Mouse (Mus musculus) lung, embryonic 16.5 days (tissue): ENCODE results near the gene Cenpt. TPM values are rescaled to one million over a fixed set of nuclear protein-coding genes. Genes with fewer than 3 reads are reported as not detected.
A peak's percentile ranks its signal among the peaks of the same experiment; 100 is the strongest.

Experiments
- ATAC-seq: fragments of 200-750 bp; cut with Nextera tagmentation; 2 replicates; pipeline ENCODE4 v1.8.0; 2017; ENCODE audit warnings: low read depth, mild to moderate bottlenecking, moderate library complexity
- H3K27ac ChIP-seq: fragments of 300-500 bp; sonication (generic); 2 replicates; pipeline ENCODE4 v1.5.1; 2014; ENCODE audit warnings: mild to moderate bottlenecking, control low read depth, low read length
- H3K27me3 ChIP-seq: fragments of 300-500 bp; sonication (generic); 2 replicates; pipeline ENCODE4 v1.6.1; 2014; ENCODE audit warnings: low read depth, low read length, mixed read lengths; ENCODE audit not compliant: control insufficient read depth, insufficient read depth
- H3K36me3 ChIP-seq: fragments of 300-500 bp; sonication (generic); 2 replicates; pipeline ENCODE4 v1.6.1; 2014; ENCODE audit warnings: low read length; ENCODE audit not compliant: control insufficient read depth, insufficient read depth
- H3K4me1 ChIP-seq: fragments of 300-500 bp; sonication (generic); replicated peaks from 2 replicates; pipeline ENCODE4 v1.6.1; 2014; ENCODE audit warnings: low read length, mixed read lengths; ENCODE audit not compliant: control insufficient read depth, insufficient read depth
- H3K4me2 ChIP-seq: fragments of 300-500 bp; sonication (generic); 2 replicates; pipeline ENCODE4 v1.6.1; 2014; ENCODE audit warnings: low read depth, low read length, control low read depth
- H3K4me3 ChIP-seq: fragments of 300-500 bp; sonication (generic); 2 replicates; pipeline ENCODE4 v1.5.1; 2014; ENCODE audit warnings: mild to moderate bottlenecking, low read length, control low read depth
- H3K9ac ChIP-seq: fragments of 300-500 bp; sonication (generic); 2 replicates; pipeline ENCODE4 v1.6.1; 2014; ENCODE audit warnings: low read length, control low read depth
- H3K9me3 ChIP-seq: fragments of 300-500 bp; sonication (generic); 2 replicates; pipeline ENCODE4 v1.6.1; 2016; ENCODE audit warnings: low read length; ENCODE audit not compliant: control insufficient read depth
- WGBS: fragments of 180-500 bp; shearing (Covaris S2); extraction: QIAGEN DNeasy Blood & Tissue Kit; methylation state at CpG from one replicate; pipeline ENCODE4 v1.1.7; 2014; 5-methylcytosine and 5-hydroxymethylcytosine counted together
- polyA plus RNA-seq: library from polyadenylated mRNA; unstranded; fragments of >200 nt; fragmentation: Nextera tagmentation; extraction: Ambion mirVana; gene quantifications from 2 replicates; pipeline ENCODE4 v1.2.1, GENCODE M21; 2015

Gene Cenpt
- polyA plus RNA-seq, 1 experiment from 2014 or later = 41.2 TPM

DNA sequence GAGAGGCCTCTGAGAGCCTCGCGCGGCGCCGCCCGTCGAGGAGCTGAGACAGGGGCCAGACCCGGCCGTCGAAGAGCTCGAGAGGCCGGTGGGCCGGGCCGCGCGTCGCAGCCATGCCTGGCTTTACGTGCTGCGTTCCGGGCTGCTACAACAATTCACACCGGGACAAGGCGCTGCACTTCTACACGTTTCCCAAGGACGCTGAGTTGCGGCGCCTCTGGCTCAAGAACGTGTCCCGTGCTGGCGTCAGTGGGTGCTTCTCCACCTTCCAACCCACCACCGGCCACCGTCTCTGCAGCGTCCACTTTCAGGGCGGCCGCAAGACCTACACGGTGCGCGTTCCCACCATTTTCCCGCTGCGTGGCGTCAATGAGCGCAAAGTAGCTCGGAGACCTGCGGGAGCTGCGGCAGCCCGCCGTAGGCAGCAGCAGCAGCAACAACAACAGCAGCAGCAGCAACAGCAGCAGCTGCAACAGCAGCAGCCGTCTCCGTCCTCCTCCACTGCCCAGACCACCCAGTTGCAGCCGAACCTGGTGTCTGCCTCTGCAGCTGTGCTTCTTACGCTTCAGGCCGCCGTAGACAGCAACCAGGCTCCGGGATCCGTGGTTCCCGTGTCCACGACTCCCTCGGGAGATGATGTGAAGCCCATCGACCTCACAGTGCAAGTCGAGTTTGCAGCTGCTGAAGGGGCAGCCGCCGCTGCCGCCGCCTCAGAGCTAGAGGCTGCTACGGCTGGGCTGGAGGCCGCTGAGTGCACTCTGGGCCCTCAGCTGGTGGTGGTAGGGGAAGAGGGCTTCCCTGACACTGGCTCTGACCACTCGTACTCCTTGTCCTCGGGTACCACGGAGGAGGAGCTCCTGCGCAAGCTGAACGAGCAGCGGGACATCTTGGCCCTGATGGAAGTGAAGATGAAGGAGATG is 2.4 kb upstream of the Cenpt start:
- peaks cover 6% of the 10 kb centered on the region; the same call in 1 of the 2 replicates for H3K36me3 ChIP-seq
- H3K4me1 ChIP-seq = peaks cover 30% of the 10 kb centered on the region
- no peaks in the 10 kb centered on the region for H3K27me3 ChIP-seq
- peak overlapping the region; percentile 89 for H3K4me3 ChIP-seq
- WGBS = under 1% methylated on average over 70 of the region's 71 CpGs
- ATAC-seq = peak; percentile 39
- H3K9me3 ChIP-seq = no peaks in the 10 kb centered on the region
- H3K27ac ChIP-seq = peak overlapping the region; percentile 84
- H3K9ac ChIP-seq = peak overlapping the region; percentile 91
- peak overlapping the region; percentile 91 for H3K4me2 ChIP-seq

- peak; percentile 94 for ATAC-seq
- Histone ChIP-seq H3K4me3 (peak within 1 kb of the TSS; percentile 89), H3K27ac (peak within 1 kb of the TSS; percentile 84), H3K9ac (peak within 1 kb of the TSS; percentile 91), H3K27me3 (no peaks in the 10 kb centered on the region), H3K9me3 (no peaks in the 10 kb centered on the region), H3K4me2 (peak within 1 kb of the TSS; percentile 91), H3K36me3 (peaks cover 6% of the 10 kb centered on the region; the same call in 1 of the 2 replicates), H3K4me1 (peaks cover 30% of the 10 kb centered on the region)
- WGBS = 0% methylated on average over 43 of the region's 43 CpGs
These were observed 1.7 kb upstream of the Cenpt start, which contains the start of gene Thap11 for GRCm38 (mm10) chr8:105854715-105855216. TSS of gene Thap11 (plus strand) at chr8:105855132.

DNA sequence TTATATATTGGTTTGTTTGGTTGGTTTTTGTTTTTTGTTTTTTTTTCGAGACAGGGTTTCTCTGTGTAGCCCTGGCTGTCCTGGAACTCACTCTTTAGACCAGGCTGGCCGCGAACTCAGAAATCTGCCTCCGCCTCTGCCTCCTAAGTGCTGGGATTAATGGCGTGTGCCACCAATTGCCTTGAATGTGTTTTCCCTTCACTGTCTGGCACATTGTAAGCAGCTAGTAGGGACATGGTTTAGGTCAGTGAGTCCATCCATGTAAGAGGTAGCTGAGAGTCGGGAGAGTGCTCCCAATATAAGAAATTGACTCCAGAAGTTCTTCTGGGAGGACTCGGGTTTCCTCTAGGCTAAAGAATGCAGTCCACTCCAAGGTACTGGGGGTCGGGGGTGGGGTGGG is 1.2 kb upstream of the Cenpt start:
- peaks cover 26% of the 10 kb centered on the region for H3K4me1 ChIP-seq
- H3K9ac ChIP-seq = peak overlapping the region; percentile 91
- 28% methylated on average over 8 of the region's 8 CpGs for WGBS
- H3K4me3 ChIP-seq = peak overlapping the region; percentile 89
- H3K36me3 ChIP-seq = peaks cover 6% of the 10 kb centered on the region
- H3K27me3 ChIP-seq = no peaks in the 10 kb centered on the region
- peak overlapping the region; percentile 91 for H3K4me2 ChIP-seq
- ATAC-seq = no peak
- H3K27ac ChIP-seq = peak overlapping the region; percentile 84; the same call in 1 of the 2 replicates
- no peaks in the 10 kb centered on the region for H3K9me3 ChIP-seq

DNA sequence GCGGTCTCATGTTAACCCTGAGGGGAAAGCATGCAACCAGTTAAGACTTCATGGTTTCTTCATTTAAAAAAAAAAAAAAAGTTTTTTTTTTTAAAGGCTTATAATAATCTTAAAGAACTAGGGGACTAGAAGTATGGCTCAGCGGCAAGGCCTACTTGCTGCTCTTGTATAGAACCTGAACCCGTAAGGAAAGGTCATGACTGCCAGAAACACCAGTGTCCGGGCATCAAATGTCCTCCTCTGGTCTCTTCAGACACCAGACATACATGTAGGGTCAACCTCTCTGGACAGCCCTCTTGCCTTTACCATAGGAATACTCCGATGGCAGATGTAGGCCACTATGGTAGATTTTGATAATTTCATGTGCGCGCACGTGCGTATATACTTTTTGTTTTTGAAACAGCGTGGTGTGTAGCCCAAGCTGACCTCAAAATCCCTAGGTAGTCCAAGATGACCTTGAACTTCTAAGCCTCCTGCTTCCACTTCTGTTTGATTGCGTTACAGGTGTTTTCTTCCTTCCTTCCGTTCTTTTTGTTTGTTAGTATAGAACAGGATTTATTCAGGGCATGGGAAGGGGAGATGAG is 840 bp downstream of the Cenpt start:
- Histone ChIP-seq H3K4me3 (peak overlapping the region; percentile 86), H3K27me3 (no peaks in the 10 kb centered on the region), H3K9me3 (no peaks in the 10 kb centered on the region), H3K36me3 (peaks cover 10% of the 10 kb centered on the region), H3K4me1 (peaks cover 19% of the 10 kb centered on the region), H3K4me2 (no peak overlapping the region), H3K27ac (no peak overlapping the region), H3K9ac (no peak overlapping the region; the same call in 1 of the 2 replicates)
- ATAC-seq = no peak
- 77% methylated on average over 12 of the region's 12 CpGs for WGBS

DNA sequence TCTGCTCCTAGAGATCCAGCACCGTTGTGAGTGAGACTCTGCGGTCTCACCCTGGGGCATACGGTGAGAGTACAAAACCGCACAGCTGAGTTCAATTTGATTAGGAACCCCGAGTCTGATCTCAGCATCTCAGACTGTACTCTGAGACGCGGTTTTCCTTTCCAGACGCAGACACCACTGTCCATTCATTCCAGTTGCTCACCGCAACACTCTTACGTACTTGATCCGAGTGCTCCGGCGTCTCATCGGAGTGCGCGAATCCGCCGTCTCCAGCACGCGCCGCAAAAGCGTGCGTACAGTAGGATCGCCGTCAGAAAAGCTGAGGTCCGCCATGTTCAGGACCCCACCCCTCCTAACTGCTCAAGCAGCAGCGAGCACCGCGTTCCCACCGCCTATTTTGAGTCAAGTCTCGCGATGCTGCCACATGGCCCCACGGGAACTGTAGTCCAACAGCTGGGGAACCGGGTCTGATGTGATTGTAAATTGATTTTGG is 1.4 kb downstream of the Cenpt start:
- peak overlapping the region; percentile 59 for H3K27ac ChIP-seq
- peak overlapping the region; percentile 88 for H3K9ac ChIP-seq
- no peaks in the 10 kb centered on the region for H3K27me3 ChIP-seq
- peaks cover 15% of the 10 kb centered on the region for H3K4me1 ChIP-seq
- H3K4me2 ChIP-seq = peak overlapping the region; percentile 77
- peaks cover 16% of the 10 kb centered on the region for H3K36me3 ChIP-seq
- peak overlapping the region; percentile 86 for H3K4me3 ChIP-seq
- WGBS = 0% methylated on average over 34 of the region's 34 CpGs
- ATAC-seq = peak; percentile 77
- H3K9me3 ChIP-seq = no peaks in the 10 kb centered on the region

- Histone ChIP-seq H3K4me2 (peak overlapping the region; percentile 10), H3K4me3 (peak overlapping the region; percentile 25; the same call in 1 of the 2 replicates), H3K9me3 (no peaks in the 10 kb centered on the region), H3K9ac (peak overlapping the region; percentile 36), H3K27ac (no peak overlapping the region), H3K4me1 (peaks cover 9% of the 10 kb centered on the region), H3K27me3 (no peaks in the 10 kb centered on the region), H3K36me3 (peaks cover 26% of the 10 kb centered on the region)
- ATAC-seq = no peak
- 69% methylated on average over 7 of the region's 7 CpGs for WGBS
These were observed 2.5 kb downstream of the Cenpt start for GRCm38 (mm10) chr8:105850611-105851010.

- H3K36me3 ChIP-seq = peaks cover 29% of the 10 kb centered on the region
- no peak for ATAC-seq
- no peak overlapping the region for H3K9ac ChIP-seq
- H3K9me3 ChIP-seq = no peaks in the 10 kb centered on the region
- H3K27ac ChIP-seq = no peak overlapping the region
- peaks cover 9% of the 10 kb centered on the region for H3K4me1 ChIP-seq
- no peak overlapping the region for H3K4me2 ChIP-seq
- no peak overlapping the region for H3K4me3 ChIP-seq
- 68% methylated on average over 4 of the region's 4 CpGs for WGBS
- H3K27me3 ChIP-seq = no peaks in the 10 kb centered on the region
These were observed 3.1 kb downstream of the Cenpt start for GRCm38 (mm10) chr8:105850014-105850413.

DNA sequence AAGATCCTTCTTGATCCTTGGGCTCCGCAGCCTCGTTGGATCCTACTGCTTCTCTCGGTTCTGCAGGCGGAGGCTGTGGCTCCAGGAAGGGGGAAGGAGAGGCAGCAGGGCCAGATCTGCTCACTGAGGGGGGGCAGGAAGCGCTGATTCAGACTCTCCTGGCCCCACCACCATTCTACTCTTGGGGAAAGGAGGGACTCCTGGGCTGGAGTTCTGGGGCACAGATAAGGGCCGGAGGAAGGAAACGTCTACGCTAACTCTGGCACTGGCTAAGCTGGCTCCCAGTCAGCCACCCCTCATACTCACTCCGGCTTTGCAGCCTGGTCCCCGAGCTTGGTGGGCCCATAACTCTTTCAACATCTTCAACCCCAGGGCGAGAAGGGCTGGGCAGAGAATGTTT is 6.4 kb downstream of the Cenpt start:
- H3K27ac ChIP-seq = no peak overlapping the region
- peaks cover 43% of the 10 kb centered on the region for H3K36me3 ChIP-seq
- no peak overlapping the region for H3K9ac ChIP-seq
- WGBS = 87% methylated on average over 11 of the region's 11 CpGs
- no peak overlapping the region for H3K4me2 ChIP-seq
- H3K4me1 ChIP-seq = peaks cover 7% of the 10 kb centered on the region
- no peaks in the 10 kb centered on the region for H3K27me3 ChIP-seq
- H3K4me3 ChIP-seq = no peak overlapping the region
- ATAC-seq = no peak
- no peaks in the 10 kb centered on the region for H3K9me3 ChIP-seq

- Histone ChIP-seq H3K4me3 (no peak overlapping the region), H3K4me2 (no peak overlapping the region), H3K27ac (no peak overlapping the region), H3K36me3 (peaks cover 8% of the 10 kb centered on the region; the same call in 1 of the 2 replicates), H3K9me3 (no peaks in the 10 kb centered on the region), H3K4me1 (no peaks in the 10 kb centered on the region), H3K9ac (no peak overlapping the region), H3K27me3 (no peaks in the 10 kb centered on the region)
- WGBS = 89% methylated on average over 5 of the region's 5 CpGs
- ATAC-seq = no peak
These were observed 13.9 kb downstream of the Cenpt start for GRCm38 (mm10) chr8:105839209-105839608.
